Mouse (Mus musculus) B cell, adult 67 days (primary cell): ENCODE data around the gene A430033K04Rik. TPM values are rescaled to one million over a fixed set of nuclear protein-coding genes. Genes with fewer than 3 reads are reported as not detected.

Experiments used
- total RNA-seq, 2 experiments: library from RNA; stranded (reverse); gene quantifications; 4 replicates each; pipeline ENCODE4 v1.2.4; 2023

Gene A430033K04Rik
- total RNA-seq, result 10 to 100 TPM in 1 of 2 experiments, 1 to 10 TPM in 1; 9.6 to 10.9 TPM

DNA sequence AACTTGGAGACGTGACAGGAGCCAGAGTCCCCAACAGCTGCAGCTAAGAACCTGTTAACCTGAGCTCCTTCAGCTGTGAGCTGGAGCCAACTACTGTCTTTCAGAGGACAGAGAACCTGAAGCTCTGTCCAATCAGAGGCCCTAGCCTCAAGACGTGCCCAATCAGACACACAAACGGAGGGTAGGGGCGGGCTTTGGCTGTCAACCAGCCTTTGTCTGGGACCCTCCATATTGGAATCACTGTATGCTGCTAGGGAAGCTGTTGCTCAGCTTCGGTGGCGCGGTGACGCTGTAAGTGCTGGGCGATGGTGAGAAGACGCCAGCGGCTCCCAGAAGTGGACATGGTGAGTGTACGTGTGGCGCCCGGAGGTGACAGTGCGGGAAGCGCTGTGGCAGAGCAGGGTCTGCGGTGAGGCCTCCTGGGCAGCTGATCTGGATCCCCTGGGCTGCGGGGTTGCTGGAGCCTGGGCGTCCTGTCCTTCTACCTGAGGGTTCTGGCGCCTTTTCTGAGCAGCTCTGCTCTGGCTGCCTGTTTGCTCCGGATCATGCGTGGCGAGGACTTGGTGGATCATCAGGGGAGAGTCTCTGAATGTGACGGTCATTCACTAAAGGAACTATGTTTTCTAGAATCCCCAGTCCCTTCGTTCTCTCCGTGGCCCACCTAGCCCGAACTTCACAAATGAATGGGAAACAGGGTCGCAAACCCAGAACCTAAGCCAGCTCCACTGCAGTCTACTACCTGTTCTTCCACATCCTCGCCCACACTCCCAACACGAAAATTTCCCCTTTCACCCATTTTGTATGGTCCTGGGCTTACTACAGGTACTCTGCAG, at the start of gene A430033K04Rik:
Gene A430033K04Rik, plus strand, starts transcription at position 215 of the 833 bp plus-strand sequence.

DNA sequence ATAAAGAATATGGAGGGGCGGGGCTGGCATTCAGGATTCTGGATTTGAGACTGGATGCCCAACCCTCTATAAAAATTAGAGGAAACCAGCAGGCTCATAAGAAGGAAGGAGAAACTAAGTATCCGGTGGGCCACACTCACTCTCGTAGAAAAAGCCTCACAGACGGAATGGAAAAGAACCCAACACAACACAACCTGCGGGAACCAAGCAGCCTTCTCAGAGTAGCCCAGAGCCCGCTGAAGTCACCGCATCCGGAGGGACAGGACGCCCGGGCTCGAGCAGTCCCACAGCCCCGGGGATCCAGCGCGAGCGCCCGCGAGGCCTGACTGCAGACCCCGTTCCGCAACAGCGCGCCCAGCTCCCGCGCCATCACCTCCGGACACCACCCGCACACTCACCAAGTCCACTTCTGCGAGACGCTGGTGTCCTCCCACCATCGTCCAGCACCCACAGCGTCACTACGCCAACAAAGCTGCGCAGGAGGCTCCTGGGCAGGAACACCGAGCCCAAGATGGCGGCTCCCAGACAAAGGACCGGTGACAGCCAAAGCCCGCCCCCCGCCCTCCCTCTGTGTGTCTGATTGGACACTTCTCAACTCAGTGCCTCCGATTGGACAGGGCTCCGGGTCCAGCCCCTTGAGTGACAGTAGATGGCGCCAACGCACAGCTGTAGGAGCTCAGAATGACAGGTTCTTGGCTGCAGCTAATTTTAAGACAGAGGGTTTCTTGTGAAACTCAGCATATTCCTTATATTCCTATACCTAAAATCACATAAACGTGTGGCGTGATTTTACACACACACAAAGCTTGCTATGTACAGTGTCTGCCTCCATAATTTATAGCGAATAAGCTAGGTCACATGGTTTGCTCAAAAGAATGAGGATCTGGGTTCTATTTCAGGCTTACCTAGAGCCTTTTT, 3.2 kb upstream of the A430033K04Rik start, which contains the start of gene Zfp68:
Gene Zfp68, minus strand, starts transcription at position 551 of the 918 bp plus-strand sequence.

Other genes with a start within 250 kb of the A430033K04Rik start
- gene Zfp157, start 181.4 kb upstream of the A430033K04Rik start, total RNA-seq, result 10 to 100 TPM; 22.5 to 25.2 TPM
- gene 1700123K08Rik, start 58.1 kb upstream of the A430033K04Rik start, total RNA-seq, result not detected
- gene Zfp68, start 3.1 kb upstream of the A430033K04Rik start, total RNA-seq, result 10 to 100 TPM; 51.2 to 58.1 TPM
- not detected for gene Fam20c, start 131.7 kb downstream of the A430033K04Rik start, total RNA-seq
- not detected for gene Gm5294, start 197.2 kb downstream of the A430033K04Rik start, total RNA-seq